Mouse (Mus musculus): ENCODE data around the gene Scrn3. TPM values are rescaled to one million over a fixed set of nuclear protein-coding genes. Genes with fewer than 3 reads are reported as not detected.

Scrn3 gene
- polyA plus RNA-seq, 1 experiment from 2014 or later: 8.1 TPM

DNA sequence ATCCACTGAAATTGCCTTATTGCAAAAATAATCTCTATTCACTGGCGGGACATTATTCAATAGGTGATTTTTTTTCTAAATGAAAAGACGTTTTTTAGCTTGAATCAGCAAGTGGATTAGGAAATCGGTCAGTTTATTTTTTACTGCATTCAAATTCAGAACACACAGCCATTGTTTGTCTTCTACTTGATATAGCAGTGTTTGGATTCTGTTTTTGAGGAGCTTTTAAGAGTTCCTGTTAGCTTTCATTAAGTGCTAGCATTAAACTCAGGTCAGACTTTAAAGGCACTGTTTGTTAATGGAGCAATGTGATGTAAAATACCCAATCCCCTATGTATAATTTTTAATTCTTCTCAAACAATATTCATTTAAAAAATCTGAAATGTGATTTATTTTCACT, 13.6 kb upstream of the Scrn3 start:
- Histone ChIP-seq H3K4me1 (replicated peaks) (0 out of 2 replicates have a peak, but pooled peaks cover 3% of the 10 kb centered on the region), H3K27ac (no peak overlapping the region), H3K9ac (replicated peaks) (no peak overlapping the region), H3K4me2 (replicated peaks) (no peak overlapping the region), H3K4me3 (replicated peaks) (no peak overlapping the region), H3K27me3 (no peaks in the 10 kb centered on the region), H3K9me3 (no peaks in the 10 kb centered on the region), H3K36me3 (peaks cover 38% of the 10 kb centered on the region)
- no peak for ATAC-seq
- WGBS: 50% methylated on average over 3 of the region's 3 CpGs

DNA sequence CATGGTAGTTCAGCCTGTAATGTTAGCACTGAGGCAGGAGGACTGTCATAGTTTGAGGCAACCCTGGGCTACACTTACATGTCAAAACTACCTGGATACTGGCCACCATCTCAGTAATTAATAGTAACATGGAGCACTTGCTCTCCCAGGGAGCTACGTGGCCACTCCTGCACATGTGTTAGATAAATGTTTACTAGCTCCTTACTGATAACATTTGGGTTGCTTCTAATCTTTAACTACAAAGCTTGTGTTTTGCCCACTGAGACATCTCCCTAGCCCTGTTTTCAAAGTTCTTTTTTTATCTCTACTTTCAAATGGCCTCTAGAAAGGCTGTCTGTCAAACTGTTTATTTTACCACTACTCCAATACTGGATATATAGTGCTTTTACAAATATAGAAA, 10.4 kb upstream of the Scrn3 start:
- 89% methylated on average over 1 of the region's 1 CpGs for WGBS
- ATAC-seq: no peak
- H3K36me3 ChIP-seq: peaks cover 55% of the 10 kb centered on the region

DNA sequence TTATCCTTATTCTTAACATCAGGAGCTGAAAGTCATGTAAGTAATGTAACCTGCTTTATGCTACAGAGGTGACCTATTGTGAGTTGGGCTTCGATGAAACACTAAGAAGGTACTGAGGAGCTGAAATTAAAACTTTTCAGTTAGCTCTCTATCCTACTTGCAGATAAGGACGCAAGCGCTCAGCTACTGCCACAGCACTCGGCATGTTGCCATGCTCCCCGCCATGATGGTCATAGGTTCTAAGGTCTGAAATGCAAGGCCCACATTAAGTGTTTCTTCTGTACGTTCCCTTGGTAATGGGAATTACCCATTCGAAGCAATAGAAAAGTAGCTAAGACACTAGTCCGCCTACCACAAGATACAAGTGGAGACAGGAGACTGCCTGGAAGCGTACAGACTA, 9.7 kb upstream of the Scrn3 start:
- Histone ChIP-seq H3K9me3 (no peaks in the 10 kb centered on the region), H3K36me3 (peaks cover 59% of the 10 kb centered on the region), H3K27me3 (no peaks in the 10 kb centered on the region), H3K9ac (replicated peaks) (no peak overlapping the region), H3K4me3 (replicated peaks) (no peak overlapping the region), H3K4me1 (replicated peaks) (0 out of 2 replicates have a peak, but pooled peaks cover 3% of the 10 kb centered on the region), H3K4me2 (replicated peaks) (no peak overlapping the region), H3K27ac (no peak overlapping the region)
- ATAC-seq: no peak
- 96% methylated on average over 9 of the region's 9 CpGs for WGBS

More for the DNA sequence above, 10.4 kb upstream of the Scrn3 start:
- no peak overlapping the region for H3K9ac ChIP-seq (replicated peaks)
- H3K4me3 ChIP-seq (replicated peaks): no peak overlapping the region
- H3K4me1 ChIP-seq (replicated peaks): 0 out of 2 replicates have a peak, but pooled peaks cover 3% of the 10 kb centered on the region
- no peaks in the 10 kb centered on the region for H3K9me3 ChIP-seq
- H3K4me2 ChIP-seq (replicated peaks): no peak overlapping the region
- H3K27me3 ChIP-seq: no peaks in the 10 kb centered on the region
- H3K27ac ChIP-seq: no peak overlapping the region

DNA sequence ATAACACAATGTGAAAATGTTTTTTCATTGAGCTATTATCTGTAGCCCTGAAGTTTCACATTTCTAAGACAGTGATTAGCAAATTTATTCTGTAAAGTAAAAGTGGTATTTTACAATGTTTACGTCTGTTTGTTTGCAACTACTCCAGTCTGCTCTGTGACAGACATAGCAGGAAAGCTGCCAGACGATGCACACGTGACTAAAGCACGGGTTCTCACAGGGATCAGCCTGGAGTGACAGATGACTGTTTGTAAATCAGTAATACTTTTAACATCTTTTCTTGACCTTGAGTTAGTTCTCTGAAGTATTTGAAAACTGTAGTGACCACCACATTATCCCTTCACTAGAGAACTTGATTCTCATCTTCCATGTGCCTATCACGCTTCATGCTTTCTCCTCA, 7.9 kb upstream of the Scrn3 start:
- Histone ChIP-seq H3K27me3 (no peaks in the 10 kb centered on the region), H3K36me3 (peaks cover 68% of the 10 kb centered on the region), H3K4me3 (replicated peaks) (no peak overlapping the region), H3K4me2 (replicated peaks) (no peak overlapping the region), H3K9ac (replicated peaks) (no peak overlapping the region), H3K4me1 (replicated peaks) (no peaks in the 10 kb centered on the region), H3K9me3 (no peaks in the 10 kb centered on the region), H3K27ac (no peak overlapping the region)
- WGBS: 93% methylated on average over 5 of the region's 5 CpGs
- ATAC-seq: no peak

DNA sequence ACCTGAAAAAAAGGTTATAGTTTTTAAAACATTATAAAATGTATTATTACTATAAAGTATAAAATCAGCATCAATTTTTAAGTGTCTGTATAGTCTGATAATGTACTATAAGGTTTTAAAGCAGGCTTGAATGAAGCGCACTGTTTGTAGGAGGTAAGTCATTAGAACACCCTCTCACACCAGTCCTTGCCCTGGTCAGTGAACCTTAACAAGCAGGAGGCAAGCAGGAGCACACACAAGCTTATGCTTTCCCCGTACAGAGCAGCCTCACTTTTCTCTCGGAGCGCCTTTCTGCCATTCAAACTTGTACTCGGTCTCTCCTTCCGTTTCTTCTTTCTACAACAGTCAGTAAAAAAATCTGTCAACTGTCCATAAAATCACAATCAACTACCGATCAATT, 6.4 kb upstream of the Scrn3 start:
- H3K27ac ChIP-seq: no peak overlapping the region
- no peak for ATAC-seq
- no peak overlapping the region for H3K4me2 ChIP-seq (replicated peaks)
- H3K36me3 ChIP-seq: peaks cover 69% of the 10 kb centered on the region
- 91% methylated on average over 7 of the region's 7 CpGs for WGBS
- no peaks in the 10 kb centered on the region for H3K9me3 ChIP-seq
- no peaks in the 10 kb centered on the region for H3K27me3 ChIP-seq
- H3K4me1 ChIP-seq (replicated peaks): peaks cover 3% of the 10 kb centered on the region
- H3K4me3 ChIP-seq (replicated peaks): no peak overlapping the region
- H3K9ac ChIP-seq (replicated peaks): no peak overlapping the region

DNA sequence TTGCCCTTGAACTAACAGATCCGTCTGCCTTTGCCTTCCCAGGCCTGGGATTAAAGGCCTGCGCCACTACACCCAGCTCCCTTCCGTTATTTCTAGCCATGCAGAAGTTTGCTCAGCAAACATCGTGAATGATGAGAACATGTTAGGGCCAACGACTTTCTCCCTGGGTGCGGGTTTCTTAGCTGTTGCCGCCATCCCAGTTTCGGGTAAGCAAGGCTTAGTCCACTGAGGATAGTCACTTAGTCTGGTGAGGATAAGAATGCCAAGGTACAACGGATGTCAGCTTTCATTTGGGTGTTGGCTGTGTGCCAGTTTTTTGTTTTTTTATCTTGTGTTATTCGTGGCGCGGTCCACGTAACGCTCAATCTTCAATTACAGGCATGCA, 708 bp downstream of the Scrn3 start:
- H3K27me3 ChIP-seq: no peaks in the 10 kb centered on the region
- 0 out of 2 replicates have a peak overlapping the region, but pooled peaks have one; percentile 7 for H3K27ac ChIP-seq
- H3K9me3 ChIP-seq: no peaks in the 10 kb centered on the region
- H3K4me1 ChIP-seq (replicated peaks): peaks cover 16% of the 10 kb centered on the region
- WGBS: 49% methylated on average over 14 of the region's 14 CpGs
- H3K36me3 ChIP-seq: peaks cover 17% of the 10 kb centered on the region
- peak overlapping the region; percentile 48 for H3K4me2 ChIP-seq (replicated peaks)
- H3K9ac ChIP-seq (replicated peaks): peak overlapping the region; percentile 62
- ATAC-seq: peak; percentile 46
- peak overlapping the region; percentile 73 for H3K4me3 ChIP-seq (replicated peaks)

DNA sequence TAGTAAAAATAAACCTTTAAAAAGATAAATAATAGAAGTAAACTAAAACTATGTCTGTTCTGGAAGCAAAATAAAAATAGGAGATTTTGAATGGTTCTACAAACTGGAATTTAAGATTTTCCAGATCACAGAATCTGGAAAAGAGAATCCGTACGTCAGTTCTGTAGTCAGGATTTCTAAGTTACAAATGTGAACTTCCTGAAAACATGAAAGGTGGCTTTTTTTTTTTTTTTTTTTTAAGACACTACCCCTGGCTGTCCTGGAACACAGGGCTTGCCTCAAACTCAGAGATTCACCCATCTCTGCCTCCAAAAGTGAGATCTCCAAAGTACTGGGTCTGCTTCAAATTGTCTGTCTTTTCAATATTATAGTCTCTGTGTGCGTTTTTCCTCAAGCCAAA, 1.9 kb downstream of the Scrn3 start:
- no peak overlapping the region for H3K9ac ChIP-seq (replicated peaks)
- peaks cover 10% of the 10 kb centered on the region for H3K36me3 ChIP-seq
- H3K27me3 ChIP-seq: no peaks in the 10 kb centered on the region
- no peak for ATAC-seq
- WGBS: 94% methylated on average over 3 of the region's 3 CpGs
- H3K4me2 ChIP-seq (replicated peaks): no peak overlapping the region
- no peak overlapping the region for H3K27ac ChIP-seq
- H3K4me1 ChIP-seq (replicated peaks): peaks cover 16% of the 10 kb centered on the region
- no peak overlapping the region for H3K4me3 ChIP-seq (replicated peaks)
- no peaks in the 10 kb centered on the region for H3K9me3 ChIP-seq

DNA sequence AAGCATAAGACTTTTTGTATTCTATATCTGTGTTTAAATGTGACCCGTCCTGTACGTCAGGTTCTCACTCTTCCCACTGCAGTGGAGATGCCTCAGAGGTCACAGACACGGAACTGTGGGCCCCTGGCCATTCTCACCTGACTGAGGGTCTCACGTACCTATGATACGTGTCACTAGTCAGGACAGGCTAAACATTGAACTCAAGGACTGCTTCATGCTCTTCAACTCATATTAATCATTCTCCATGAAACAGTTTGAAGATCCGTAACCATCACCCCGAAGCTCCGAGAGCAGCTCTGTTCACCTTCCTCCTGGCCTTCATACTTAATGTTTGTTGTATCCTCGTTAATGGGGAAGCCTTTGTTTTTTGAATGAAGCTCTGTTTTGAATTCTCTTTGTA, 5.0 kb downstream of the Scrn3 start:
- Histone ChIP-seq H3K4me1 (replicated peaks) (peaks cover 3% of the 10 kb centered on the region), H3K9me3 (no peaks in the 10 kb centered on the region), H3K27ac (no peak overlapping the region), H3K9ac (replicated peaks) (no peak overlapping the region), H3K27me3 (no peaks in the 10 kb centered on the region), H3K4me3 (replicated peaks) (no peak overlapping the region), H3K36me3 (0 out of 2 replicates have a peak, but pooled peaks cover 2% of the 10 kb centered on the region), H3K4me2 (replicated peaks) (no peak overlapping the region)
- ATAC-seq: no peak
- whole genome bisulfite sequencing: 94% methylated on average over 9 of the region's 9 CpGs

DNA sequence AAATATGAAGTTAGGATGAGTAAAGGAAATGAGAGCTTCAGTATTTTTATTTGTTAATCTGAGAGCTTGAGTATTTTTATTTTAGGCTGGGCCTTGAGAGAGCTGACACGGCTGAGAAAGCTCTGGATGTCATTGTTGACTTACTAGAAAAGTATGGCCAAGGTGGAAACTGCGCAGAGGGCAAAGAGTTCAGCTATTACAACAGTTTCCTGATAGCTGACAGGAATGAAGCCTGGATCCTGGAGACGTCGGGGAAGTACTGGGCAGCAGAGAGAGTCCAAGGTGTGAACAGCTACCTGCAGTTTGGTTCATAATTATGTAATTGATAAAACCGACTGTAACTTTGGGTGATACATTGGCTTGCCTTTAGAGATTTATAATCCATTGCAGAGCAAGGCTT, 6.8 kb downstream of the Scrn3 start:
- WGBS: 89% methylated on average over 5 of the region's 5 CpGs
- Histone ChIP-seq H3K36me3 (0 out of 2 replicates have a peak, but pooled peaks cover 2% of the 10 kb centered on the region), H3K9me3 (no peaks in the 10 kb centered on the region), H3K4me3 (replicated peaks) (no peak overlapping the region), H3K4me1 (replicated peaks) (no peaks in the 10 kb centered on the region), H3K27me3 (no peaks in the 10 kb centered on the region), H3K4me2 (replicated peaks) (no peak overlapping the region), H3K9ac (replicated peaks) (no peak overlapping the region), H3K27ac (no peak overlapping the region)
- ATAC-seq: no peak

DNA sequence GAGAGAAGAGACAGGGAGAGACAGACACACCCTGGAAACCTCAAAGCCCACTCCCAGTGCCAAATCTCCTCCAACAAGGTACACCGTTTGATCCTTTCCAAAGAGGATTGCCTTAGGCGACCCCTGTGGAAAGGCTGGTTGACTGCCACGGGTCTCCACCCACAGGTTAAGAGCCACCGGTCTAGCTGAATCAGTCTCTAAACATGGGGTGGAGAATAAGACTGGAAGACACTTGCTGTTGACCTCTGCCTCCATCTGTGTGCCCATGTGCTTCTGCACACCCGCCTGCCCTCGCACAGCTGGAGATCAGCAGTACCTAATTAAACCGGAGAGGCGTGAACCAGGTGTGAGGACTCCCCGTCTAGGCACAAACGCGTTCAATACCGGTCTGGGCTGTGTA, 10.6 kb downstream of the Scrn3 start:
- no peak overlapping the region for H3K27ac ChIP-seq
- no peak overlapping the region for H3K9ac ChIP-seq (replicated peaks)
- 0 out of 2 replicates have a peak, but pooled peaks cover 2% of the 10 kb centered on the region for H3K36me3 ChIP-seq
- H3K4me3 ChIP-seq (replicated peaks): no peak overlapping the region
- H3K9me3 ChIP-seq: no peaks in the 10 kb centered on the region
- H3K4me2 ChIP-seq (replicated peaks): no peak overlapping the region
- WGBS: 71% methylated on average over 12 of the region's 12 CpGs
- H3K27me3 ChIP-seq: no peaks in the 10 kb centered on the region
- H3K4me1 ChIP-seq (replicated peaks): no peaks in the 10 kb centered on the region
- no peak for ATAC-seq

DNA sequence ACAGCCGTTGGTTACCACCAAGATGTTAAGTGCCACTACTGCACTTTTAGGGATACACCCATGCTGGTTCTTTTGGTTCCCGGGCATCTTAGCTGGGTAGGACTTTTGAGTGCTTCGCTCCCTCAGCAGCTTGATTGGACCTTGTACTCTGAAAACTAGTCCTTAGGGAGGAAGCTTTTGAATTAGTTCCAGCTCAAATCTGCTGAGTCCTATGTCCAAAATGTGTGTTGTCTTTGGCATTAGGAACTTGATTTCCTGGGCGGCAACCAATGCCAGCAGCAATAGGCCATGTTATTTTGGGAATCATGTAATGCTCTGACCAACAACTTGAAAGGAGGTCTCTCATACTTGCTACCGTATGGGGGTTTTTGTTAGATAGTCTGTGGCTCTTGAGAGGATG, 13.5 kb downstream of the Scrn3 start:
- WGBS: 83% methylated on average over 5 of the region's 5 CpGs

DNA sequence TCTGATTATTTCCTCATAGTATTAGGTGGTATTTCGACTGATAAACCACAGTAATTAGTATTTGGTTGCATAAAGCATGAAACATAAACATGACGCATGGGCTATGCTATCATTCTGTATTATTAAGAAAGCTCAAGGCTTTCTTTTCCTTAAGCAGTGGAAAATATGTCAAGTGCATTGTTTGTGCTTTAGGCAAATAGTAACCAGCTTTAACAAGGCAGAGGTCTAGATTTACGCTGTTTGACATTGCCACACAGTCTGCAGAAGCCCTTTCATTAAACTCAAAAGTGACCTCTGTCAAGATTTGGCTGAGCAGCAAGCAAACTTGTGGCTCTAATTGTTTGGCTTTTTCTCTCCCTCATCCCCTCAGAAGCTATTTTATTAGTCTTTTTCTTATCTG, 23.5 kb downstream of the Scrn3 start:
- Histone ChIP-seq H3K9ac (replicated peaks) (no peak overlapping the region), H3K36me3 (no peaks in the 10 kb centered on the region), H3K4me3 (replicated peaks) (no peak overlapping the region), H3K4me1 (replicated peaks) (no peaks in the 10 kb centered on the region), H3K4me2 (replicated peaks) (no peak overlapping the region), H3K27me3 (no peaks in the 10 kb centered on the region), H3K9me3 (no peaks in the 10 kb centered on the region), H3K27ac (no peak overlapping the region)
- no peak for ATAC-seq
- whole genome bisulfite sequencing: 90% methylated on average over 3 of the region's 3 CpGs

More for the DNA sequence above, 13.5 kb downstream of the Scrn3 start:
- H3K4me3 ChIP-seq (replicated peaks): no peak overlapping the region
- no peaks in the 10 kb centered on the region for H3K9me3 ChIP-seq
- no peak for ATAC-seq
- no peaks in the 10 kb centered on the region for H3K27me3 ChIP-seq
- H3K4me1 ChIP-seq (replicated peaks): no peaks in the 10 kb centered on the region
- H3K4me2 ChIP-seq (replicated peaks): no peak overlapping the region
- H3K27ac ChIP-seq: no peak overlapping the region
- no peak overlapping the region for H3K9ac ChIP-seq (replicated peaks)
- H3K36me3 ChIP-seq: no peaks in the 10 kb centered on the region

DNA sequence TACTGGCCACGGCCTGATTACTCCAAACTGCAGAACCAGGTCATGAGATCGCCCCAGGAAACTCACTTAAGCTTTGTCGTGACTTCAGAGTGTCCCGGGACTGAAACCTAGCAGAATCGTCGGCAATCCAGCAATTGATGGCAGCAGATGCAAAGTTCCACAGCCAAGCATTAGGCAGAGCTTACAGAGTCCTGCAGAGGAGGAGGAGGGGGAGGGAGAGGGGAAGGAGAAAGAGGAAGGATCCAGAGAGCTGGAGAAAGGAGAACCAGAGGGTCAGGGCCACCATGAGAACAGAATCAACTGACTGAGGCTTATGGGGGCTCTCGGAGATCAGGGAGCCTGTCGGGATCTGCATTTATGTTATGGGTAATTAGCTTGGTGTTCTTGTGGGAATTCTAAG, 26.0 kb downstream of the Scrn3 start:
- WGBS: 81% methylated on average over 8 of the region's 8 CpGs
- Histone ChIP-seq H3K4me3 (replicated peaks) (no peak overlapping the region), H3K27ac (no peak overlapping the region), H3K4me2 (replicated peaks) (no peak overlapping the region), H3K9me3 (no peaks in the 10 kb centered on the region), H3K9ac (replicated peaks) (no peak overlapping the region), H3K27me3 (no peaks in the 10 kb centered on the region), H3K36me3 (no peaks in the 10 kb centered on the region), H3K4me1 (replicated peaks) (no peaks in the 10 kb centered on the region)
- no peak for ATAC-seq

All from midbrain, embryonic 13.5 days (tissue).